ENCODE assay signal across 30 mouse cellular contexts in the genomic region with DNA sequence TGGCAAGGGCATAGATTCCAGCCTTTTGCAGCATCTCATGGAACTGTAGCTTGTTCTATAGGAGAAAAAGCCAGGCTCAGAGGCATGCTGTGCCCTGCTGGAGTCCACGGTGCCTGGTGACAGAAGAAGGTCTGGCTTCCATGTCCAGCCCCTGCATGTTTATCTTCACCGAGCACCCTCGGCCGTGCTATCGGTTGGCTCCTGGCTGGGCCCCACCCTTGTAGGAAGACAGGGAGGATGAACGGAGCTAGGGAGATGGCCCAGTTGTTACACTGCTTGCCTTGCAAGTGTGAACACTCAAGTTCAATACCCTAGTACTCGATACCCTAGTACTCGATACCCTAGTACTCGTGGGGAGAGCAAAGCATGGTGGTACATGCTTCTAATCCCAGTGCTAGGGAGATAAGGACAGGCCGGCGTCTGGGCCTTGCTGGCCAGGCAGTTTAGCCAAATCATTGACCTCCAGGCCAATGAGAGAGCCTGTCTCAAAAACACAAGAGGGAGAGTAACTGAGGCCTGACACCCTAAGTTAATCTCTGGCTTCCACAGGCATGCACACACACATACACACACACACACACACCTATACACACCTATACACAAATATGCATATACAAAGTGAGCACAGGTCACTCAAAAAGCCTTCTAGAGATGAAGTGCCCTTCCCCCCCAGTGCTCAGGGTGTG. TPM values are rescaled to one million over a fixed set of nuclear protein-coding genes. Genes with fewer than 3 reads are reported as not detected.
DNase-seq lines count a peak whose midpoint lies in the region; ATAC-seq and TF ChIP-seq lines count a peak whose summit lies in the region.
"Had no signal": no experiment of that assay in that cellular context is flagged by ENCODE, and none has a peak within 500 bp of the region (broad histone marks: within the 10 kb centered on the region; RNA-seq: fewer than 3 reads in every experiment).

No protein-coding gene starts in this region.

- H3K4me3 ChIP-seq in heart, embryonic 10.5 days: no peak overlapping the region
- no peak overlapping the region for H3K4me3 ChIP-seq in liver, embryonic 12.5 days
- no peak overlapping the region for H3K4me3 ChIP-seq in liver, postnatal 0 days (ENCODE audit: low read depth, low read length)
- H3K4me3 ChIP-seq in midbrain, embryonic 10.5 days: no peak overlapping the region
- H3K4me3 ChIP-seq: forebrain, embryonic 13.5 days; heart, embryonic 15.5 days; hindbrain, embryonic 12.5 days; intestine, embryonic 15.5 days; layer of hippocampus, adult 2 months; left cerebral cortex, adult 2 months; limb, embryonic 13.5 days had no signal

- no peaks in the 10 kb centered on the region for H3K36me3 ChIP-seq in heart, embryonic 10.5 days
- no peaks in the 10 kb centered on the region for H3K36me3 ChIP-seq in liver, embryonic 12.5 days
- H3K36me3 ChIP-seq in liver, postnatal 0 days (replicated peaks; ENCODE audit: insufficient read depth, low read length): no peaks in the 10 kb centered on the region
- no peaks in the 10 kb centered on the region for H3K36me3 ChIP-seq in midbrain, embryonic 10.5 days
- H3K36me3 ChIP-seq: G1E; heart, embryonic 15.5 days; hindbrain, embryonic 12.5 days; intestine, embryonic 15.5 days; limb, embryonic 13.5 days had no signal

- no peak for TF ChIP-seq EP300 in liver, postnatal 0 days (IDR thresholded peaks at IDR 0.05; ENCODE audit: low read depth)

- intact Hi-C loops in left cerebral cortex, postnatal 14 days (cut with DNase I): no loop called here

- H3K27me3 ChIP-seq in heart, embryonic 10.5 days (ENCODE audit: insufficient read depth, poor library complexity, severe bottlenecking): no peaks in the 10 kb centered on the region; the same call in 1 of the 2 replicates
- no peaks in the 10 kb centered on the region for H3K27me3 ChIP-seq in liver, embryonic 12.5 days (replicated peaks)
- 0 out of 2 replicates have a peak, but pooled peaks cover 2% of the 10 kb centered on the region for H3K27me3 ChIP-seq in liver, postnatal 0 days (ENCODE audit: insufficient read depth, low read length)
- H3K27me3 ChIP-seq in midbrain, embryonic 10.5 days (ENCODE audit: low read depth, poor library complexity, severe bottlenecking): no peaks in the 10 kb centered on the region
- H3K27me3 ChIP-seq: forebrain, embryonic 13.5 days; heart, embryonic 15.5 days; hindbrain, embryonic 12.5 days; intestine, embryonic 15.5 days; limb, embryonic 13.5 days had no signal

- peak overlapping the region; percentile 59; the same call in 1 of the 2 replicates for H3K27ac ChIP-seq in heart, embryonic 10.5 days
- H3K27ac ChIP-seq in liver, embryonic 12.5 days: peak overlapping the region; percentile 81
- no peak overlapping the region for H3K27ac ChIP-seq in liver, postnatal 0 days (ENCODE audit: low read depth)
- H3K27ac ChIP-seq in midbrain, embryonic 10.5 days (replicated peaks): no peak overlapping the region
- H3K27ac ChIP-seq: forebrain, embryonic 13.5 days; heart, embryonic 15.5 days; hindbrain, embryonic 12.5 days; hindbrain, postnatal 0 days; intestine, embryonic 15.5 days; layer of hippocampus, adult 2 months; left cerebral cortex, adult 2 months; limb, embryonic 13.5 days had no signal

- DNase-seq in heart, embryonic 10.5 days (ENCODE audit: low spot score): peak; percentile 82
- DNase-seq in heart, adult 9 months (ENCODE audit: low spot score in 2 of 2): no peak
- peak; percentile 38 for DNase-seq in c-Kit-negative CD71-positive TER-119-positive erythroid progenitor cells, embryonic 14.5 days (ENCODE audit: low read depth, low spot score)
- DNase-seq in liver, postnatal 0 days: no peak
- DNase-seq in midbrain, embryonic 10.5 days (ENCODE audit: low spot score): no peak
- DNase-seq in left cerebral cortex, postnatal 14 days (ENCODE audit: low spot score in 2 of 2): no peak
- DNase-seq: adrenal gland, postnatal 10 days; cerebellum, adult 18-20 months; cerebellum, postnatal 10 days; gastrocnemius, postnatal 10 days; kidney, adult 2 months; kidney, postnatal 36 days; lung, adult 2 months; lung, postnatal 10 days; right cerebral cortex, adult 18-20 months; spleen, adult 18-20 months had no signal

- no peaks in the 10 kb centered on the region for H3K9me3 ChIP-seq in heart, embryonic 10.5 days
- H3K9me3 ChIP-seq in liver, embryonic 12.5 days (replicated peaks): no peaks in the 10 kb centered on the region
- no peaks in the 10 kb centered on the region for H3K9me3 ChIP-seq in liver, postnatal 0 days (ENCODE audit: low read length)
- H3K9me3 ChIP-seq in midbrain, embryonic 10.5 days (replicated peaks): no peaks in the 10 kb centered on the region
- H3K9me3 ChIP-seq: forebrain, embryonic 13.5 days; heart, embryonic 15.5 days; hindbrain, embryonic 12.5 days; intestine, embryonic 15.5 days; limb, embryonic 13.5 days had no signal

- H3K4me1 ChIP-seq in heart, embryonic 10.5 days: peaks cover 26% of the 10 kb centered on the region
- peaks cover 47% of the 10 kb centered on the region for H3K4me1 ChIP-seq in liver, embryonic 12.5 days
- no peaks in the 10 kb centered on the region for H3K4me1 ChIP-seq in liver, postnatal 0 days (ENCODE audit: insufficient read depth)
- H3K4me1 ChIP-seq in midbrain, embryonic 10.5 days: peaks cover 30% of the 10 kb centered on the region
- H3K4me1 ChIP-seq: intestine, embryonic 15.5 days; limb, embryonic 13.5 days had no signal

- H3K9ac ChIP-seq in liver, embryonic 12.5 days: no peak overlapping the region
- H3K9ac ChIP-seq in liver, postnatal 0 days (replicated peaks): no peak overlapping the region
- H3K9ac ChIP-seq: forebrain, embryonic 13.5 days; heart, embryonic 15.5 days; hindbrain, embryonic 12.5 days; intestine, embryonic 15.5 days; limb, embryonic 13.5 days had no signal

- no peak for TF ChIP-seq CTCF in liver, postnatal 0 days (IDR thresholded peaks at IDR 0.05; ENCODE audit: low read depth)

- 64% methylated on average over 11 of the region's 11 CpGs for WGBS in heart, embryonic 10.5 days
- WGBS in liver, embryonic 12.5 days (ENCODE audit: insufficient replicate concordance): 58% methylated on average over 11 of the region's 11 CpGs
- 74% methylated on average over 11 of the region's 11 CpGs for WGBS in liver, postnatal 0 days (ENCODE audit: insufficient replicate concordance)
- WGBS in midbrain, embryonic 10.5 days: 90% methylated on average over 11 of the region's 11 CpGs

- peak; percentile 95 for ATAC-seq in liver, embryonic 12.5 days
- ATAC-seq in liver, postnatal 0 days: peak; percentile 40; the same call in 1 of the 2 replicates
- ATAC-seq: forebrain, embryonic 13.5 days; hindbrain, postnatal 0 days; intestine, embryonic 15.5 days; midbrain, embryonic 16.5 days had no signal

- peak overlapping the region; percentile 37 for H3K4me2 ChIP-seq in liver, embryonic 12.5 days
- no peak overlapping the region for H3K4me2 ChIP-seq in liver, postnatal 0 days (ENCODE audit: low read depth, low read length)
- H3K4me2 ChIP-seq: forebrain, embryonic 13.5 days; heart, embryonic 15.5 days; hindbrain, embryonic 12.5 days; intestine, embryonic 15.5 days; limb, embryonic 13.5 days had no signal

RNA-seq across cellular contexts. Expression of gene Scn10a, which starts 9.4 kb away (rescaled TPM):
- 0.63 and 1.00 TPM in 2 replicates for polyA plus RNA-seq in heart, embryonic 10.5 days (2016; fragmentation: Nextera tagmentation; extraction: Ambion mirVana)
- 0.05 and 0.10 TPM in 2 replicates for polyA plus RNA-seq in liver, embryonic 12.5 days (2016; fragmentation: Nextera tagmentation; extraction: Ambion mirVana)
- polyA plus RNA-seq in liver, postnatal 0 days (2015; fragmentation: Nextera tagmentation; extraction: Ambion mirVana): 0.02 and 0.04 TPM in 2 replicates
- polyA plus RNA-seq in midbrain, embryonic 10.5 days (2016; fragmentation: Nextera tagmentation; extraction: Ambion mirVana): 0.19 TPM in 1 of 2 replicates, not detected in the other
- total RNA-seq in left cerebral cortex, postnatal 14 days (2021): under 1 TPM; 0.17 to 0.20 TPM
- total RNA-seq: adrenal gland, postnatal 10 days; gastrocnemius, postnatal 10 days; layer of hippocampus, adult 2 months; layer of hippocampus, postnatal 14 days; neutrophil, adult 5-6 weeks had no signal
- polyA plus RNA-seq: forebrain, embryonic 13.5 days; G1E; hindbrain, postnatal 0 days; intestine, embryonic 15.5 days; kidney, adult 2 months; limb, embryonic 13.5 days; midbrain, embryonic 16.5 days; thymus, postnatal 0 days had no signal

Comparison
In these comparisons a context has a peak if more than half of its experiments do, and no peak if none do; other contexts are left out.
1. DNase-seq: peak in heart, embryonic 10.5 days (single experiment) and c-Kit-negative CD71-positive TER-119-positive erythroid progenitor cells, embryonic 14.5 days (single experiment); none in heart, adult 9 months (0 of 2), liver, postnatal 0 days (single experiment), midbrain, embryonic 10.5 days (single experiment) and left cerebral cortex, postnatal 14 days (0 of 2).
2. H3K27ac ChIP-seq: peak in heart, embryonic 10.5 days (single experiment) and liver, embryonic 12.5 days (single experiment); none in liver, postnatal 0 days (single experiment) and midbrain, embryonic 10.5 days (single experiment).